Mouse (Mus musculus) ES-Bruce4 (cell line): Measurements from ENCODE around the gene Dcun1d5. TPM values are rescaled to one million over a fixed set of nuclear protein-coding genes. Genes with fewer than 3 reads are reported as not detected.

ENCODE experiments used
- H3K27ac ChIP-seq: 2 replicates; pipeline ENCODE4 v1.5.1; 2012; ENCODE audit warnings: low read length, inconsistent platforms; ENCODE audit not compliant: insufficient read depth
- H3K27me3 ChIP-seq: 2 replicates; pipeline ENCODE4 v1.6.1; 2012; ENCODE audit warnings: mild to moderate bottlenecking, low read length, inconsistent platforms; ENCODE audit not compliant: control insufficient read depth, poor library complexity, insufficient read depth, severe bottlenecking
- H3K36me3 ChIP-seq: 2 replicates; pipeline ENCODE4 v1.6.1; 2012; ENCODE audit warnings: inconsistent platforms, mild to moderate bottlenecking, low read length, moderate library complexity; ENCODE audit not compliant: control insufficient read depth, poor library complexity, insufficient read depth, severe bottlenecking
- H3K4me1 ChIP-seq: one replicate; pipeline ENCODE4 v1.8.1; 2011; ENCODE audit warnings: low read length; ENCODE audit not compliant: control insufficient read depth, insufficient read depth
- H3K4me3 ChIP-seq: 2 replicates; pipeline ENCODE4 v1.5.1; 2011; ENCODE audit warnings: low read depth, mild to moderate bottlenecking, low read length
- H3K9ac ChIP-seq: 2 replicates; pipeline ENCODE4 v1.6.1; 2012; ENCODE audit warnings: low read depth, mild to moderate bottlenecking, inconsistent platforms; ENCODE audit not compliant: poor library complexity, severe bottlenecking
- H3K9me3 ChIP-seq: replicated peaks from 2 replicates; pipeline ENCODE4 v1.6.1; 2012; ENCODE audit warnings: mild to moderate bottlenecking, low read length, inconsistent platforms; ENCODE audit not compliant: control insufficient read depth, poor library complexity, insufficient read depth, severe bottlenecking
- CTCF ChIP-seq: IDR thresholded peaks from one replicate; pipeline ENCODE4 v1.8.1; 2011; ENCODE audit warnings: low read depth, low read length
- EP300 ChIP-seq: IDR thresholded peaks from 2 replicates; pipeline ENCODE4 v1.6.1; 2011; ENCODE audit warnings: low read depth, low read length; ENCODE audit not compliant: insufficient read depth
- POLR2A ChIP-seq: IDR thresholded peaks from one replicate; pipeline ENCODE4 v1.8.1; 2011; ENCODE audit warnings: low read length; ENCODE audit not compliant: insufficient read depth
- polyA plus RNA-seq: library from polyadenylated mRNA; stranded (reverse); fragments of >200 nt; gene quantifications from 2 replicates; pipeline ENCODE4 v1.2.4, GENCODE M21; 2011; ENCODE audit warnings: low read depth; ENCODE audit not compliant: missing spikeins, insufficient read depth, insufficient read length

The Dcun1d5 gene
- 81.0 and 89.9 TPM in 2 replicates for polyA plus RNA-seq

GRCm38 (mm10) chr9:7184172-7184896 is at the start of gene Dcun1d5, which contains the start of gene Dync2h1:
TSS of gene Dcun1d5 (plus strand) at chr9:7184520.
TSS of gene Dync2h1 (minus strand) at chr9:7184446.
- TF ChIP-seq EP300 (no peak), POLR2A (peak; percentile 45)
- no peaks in the 10 kb centered on the region for H3K4me1 ChIP-seq
- no peaks in the 10 kb centered on the region for H3K27me3 ChIP-seq
- H3K36me3 ChIP-seq: peaks cover 3% of the 10 kb centered on the region; the same call in 1 of the 2 replicates
- H3K4me3 ChIP-seq: peak within 1 kb of the TSS; percentile 77
- no peaks in the 10 kb centered on the region for H3K9me3 ChIP-seq
- peak within 1 kb of the TSS; percentile 90 for H3K9ac ChIP-seq
- H3K27ac ChIP-seq: peak within 1 kb of the TSS; percentile 89

- no peak overlapping the region for H3K4me3 ChIP-seq
- H3K9ac ChIP-seq: no peak overlapping the region
- H3K27me3 ChIP-seq: no peaks in the 10 kb centered on the region
- no peaks in the 10 kb centered on the region; the same call in none of the 2 replicates for H3K36me3 ChIP-seq
- no peak for TF ChIP-seq CTCF
- no peak for TF ChIP-seq EP300
- no peak for TF ChIP-seq POLR2A
- H3K27ac ChIP-seq: no peak overlapping the region
- H3K9me3 ChIP-seq: no peaks in the 10 kb centered on the region
- H3K4me1 ChIP-seq: no peaks in the 10 kb centered on the region
These were observed 29.9 kb upstream of the Dcun1d5 start for GRCm38 (mm10) chr9:7154391-7154790.

GRCm38 (mm10) chr9:7158605-7159004 is 25.7 kb upstream of the Dcun1d5 start:
- H3K4me3 ChIP-seq: no peak overlapping the region
- no peaks in the 10 kb centered on the region; the same call in none of the 2 replicates for H3K36me3 ChIP-seq
- no peaks in the 10 kb centered on the region for H3K9me3 ChIP-seq
- TF ChIP-seq POLR2A: no peak
- no peak for TF ChIP-seq EP300
- TF ChIP-seq CTCF: no peak
- no peak overlapping the region for H3K27ac ChIP-seq
- H3K27me3 ChIP-seq: no peaks in the 10 kb centered on the region
- no peak overlapping the region for H3K9ac ChIP-seq
- H3K4me1 ChIP-seq: no peaks in the 10 kb centered on the region

GRCm38 (mm10) chr9:7159718-7160117 is 24.6 kb upstream of the Dcun1d5 start:
- Histone ChIP-seq H3K4me3 (no peak overlapping the region), H3K9me3 (no peaks in the 10 kb centered on the region), H3K9ac (no peak overlapping the region), H3K4me1 (no peaks in the 10 kb centered on the region), H3K27ac (no peak overlapping the region), H3K36me3 (no peaks in the 10 kb centered on the region; the same call in none of the 2 replicates), H3K27me3 (no peaks in the 10 kb centered on the region)
- TF ChIP-seq POLR2A: no peak

GRCm38 (mm10) chr9:7160688-7161087 is 23.6 kb upstream of the Dcun1d5 start:
- TF ChIP-seq EP300: no peak
- no peak for TF ChIP-seq CTCF
- no peak for TF ChIP-seq POLR2A
- Histone ChIP-seq H3K4me1 (no peaks in the 10 kb centered on the region), H3K9ac (no peak overlapping the region), H3K9me3 (no peaks in the 10 kb centered on the region), H3K27ac (no peak overlapping the region), H3K4me3 (no peak overlapping the region), H3K27me3 (no peaks in the 10 kb centered on the region), H3K36me3 (no peaks in the 10 kb centered on the region; the same call in none of the 2 replicates)

GRCm38 (mm10) chr9:7167339-7167998 is 16.9 kb upstream of the Dcun1d5 start:
- H3K27ac ChIP-seq: no peak overlapping the region
- no peak overlapping the region for H3K9ac ChIP-seq
- H3K9me3 ChIP-seq: no peaks in the 10 kb centered on the region
- H3K4me3 ChIP-seq: no peak overlapping the region
- H3K36me3 ChIP-seq: no peaks in the 10 kb centered on the region; the same call in 1 of the 2 replicates
- TF ChIP-seq CTCF (no peak), EP300 (no peak), POLR2A (no peak)
- H3K4me1 ChIP-seq: no peaks in the 10 kb centered on the region
- no peaks in the 10 kb centered on the region for H3K27me3 ChIP-seq
